Mouse (Mus musculus): ENCODE data around the gene Becn1. TPM values are rescaled to one million over a fixed set of nuclear protein-coding genes. Genes with fewer than 3 reads are reported as not detected.
"Not testable (repeated sequence)": the region's sequence is repeated elsewhere in the genome, so short reads cannot be mapped to it uniquely, and the experiment has no call there.

Gene Becn1
- polyA plus RNA-seq, 1 experiment from 2014 or later, result 156 TPM

DNA sequence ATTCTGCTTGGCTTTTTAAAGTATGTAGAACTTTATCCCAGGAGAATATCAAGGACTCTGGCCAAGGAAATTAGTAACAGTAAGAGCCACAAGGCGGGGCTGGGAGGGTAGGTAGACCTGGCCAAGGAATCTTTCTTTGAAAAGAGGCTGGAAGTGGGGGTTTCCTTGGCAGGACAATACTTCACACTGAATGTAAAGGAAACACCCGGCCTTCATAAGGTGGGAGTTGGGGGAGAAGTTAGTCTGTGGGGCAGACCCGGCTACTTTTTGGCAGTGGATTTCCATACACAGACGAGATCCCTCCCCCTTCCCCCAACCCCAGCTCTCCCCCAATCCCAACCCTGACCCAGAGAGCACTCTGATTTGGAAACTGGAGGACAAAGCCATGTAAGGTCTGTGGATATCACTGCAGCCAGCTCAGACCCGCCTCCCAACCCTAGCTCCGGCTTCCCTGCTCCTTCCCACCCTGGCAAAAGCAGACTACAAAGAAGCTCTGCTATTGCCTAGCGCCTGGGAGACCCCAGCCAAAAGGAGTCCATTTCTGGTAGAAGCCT, 28.4 kb upstream of the Becn1 start, which contains the start of gene Aoc3:
Gene Aoc3 (plus strand): TSS at position 235 of the 554 bp plus-strand sequence.
- 55% methylated on average over 7 of the region's 7 CpGs for WGBS
- peak; percentile 51 for DNase-seq (ENCODE audit: low spot score)
- Histone ChIP-seq H3K4me2 (ENCODE audit: low read length) (peak within 1 kb of the TSS; percentile 21; the same call in 1 of the 2 replicates), H3K9ac (ENCODE audit: low read depth, low read length) (no peak within 1 kb of the TSS), H3K9me3 (replicated peaks; ENCODE audit: low read length) (no peaks in the 10 kb centered on the region), H3K36me3 (ENCODE audit: insufficient read depth, low read length) (no peaks in the 10 kb centered on the region), H3K27ac (peak within 1 kb of the TSS; percentile 48; the same call in 1 of the 2 replicates), H3K4me1 (replicated peaks; ENCODE audit: insufficient read depth, low read length) (0 out of 2 replicates have a peak, but pooled peaks cover 3% of the 10 kb centered on the region), H3K27me3 (ENCODE audit: insufficient read depth, low read length) (no peaks in the 10 kb centered on the region), H3K4me3 (replicated peaks; ENCODE audit: low read depth, low read length) (no peak within 1 kb of the TSS)
- TF ChIP-seq CTCF (IDR thresholded peaks at IDR 0.05; ENCODE audit: low read depth), result no peak
- no peak for ATAC-seq (replicated peaks; ENCODE audit: low FRiP score, low read depth)

GRCm38 (mm10) chr11:101328941-101329635, 27.0 kb upstream of the Becn1 start:
- ATAC-seq (replicated peaks; ENCODE audit: low FRiP score, low read depth) (no peak), DNase-seq (ENCODE audit: low spot score) (no peak)
- Histone ChIP-seq H3K27me3 (ENCODE audit: insufficient read depth, low read length) (no peaks in the 10 kb centered on the region), H3K4me2 (ENCODE audit: low read length) (no peak overlapping the region), H3K36me3 (ENCODE audit: insufficient read depth, low read length) (peaks cover 5% of the 10 kb centered on the region; the same call in 1 of the 2 replicates), H3K9me3 (replicated peaks; ENCODE audit: low read length) (no peaks in the 10 kb centered on the region), H3K4me3 (replicated peaks; ENCODE audit: low read depth, low read length) (no peak overlapping the region), H3K27ac (no peak overlapping the region), H3K9ac (ENCODE audit: low read depth, low read length) (no peak overlapping the region), H3K4me1 (replicated peaks; ENCODE audit: insufficient read depth, low read length) (0 out of 2 replicates have a peak, but pooled peaks cover 3% of the 10 kb centered on the region)
- TF ChIP-seq CTCF (IDR thresholded peaks at IDR 0.05; ENCODE audit: low read depth), result no peak
- 84% methylated on average over 6 of the region's 6 CpGs for WGBS

DNA sequence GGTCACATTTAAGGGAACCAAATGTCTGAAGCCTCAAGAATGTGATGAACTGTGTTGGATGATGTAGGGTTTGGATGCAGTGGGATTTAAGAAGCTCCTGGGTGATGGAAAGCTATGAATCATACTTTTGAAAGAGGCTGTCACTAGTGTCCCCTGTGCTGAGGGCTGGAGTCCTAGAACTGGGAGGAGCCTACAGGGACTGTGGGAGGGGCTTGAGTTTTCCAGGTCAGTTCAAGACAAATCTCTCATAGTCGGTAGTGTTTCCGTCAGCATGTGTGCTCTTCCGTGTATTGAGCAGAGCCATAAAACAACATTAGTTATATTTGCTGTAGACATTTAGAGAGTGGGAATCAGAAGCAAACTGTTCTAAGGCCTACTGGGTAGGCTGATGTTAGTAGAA, 25.2 kb upstream of the Becn1 start:
- DNase-seq (ENCODE audit: low spot score), result no peak
- no peak for TF ChIP-seq CTCF (IDR thresholded peaks at IDR 0.05; ENCODE audit: low read depth)
- 40% methylated on average over 3 of the region's 3 CpGs for WGBS
- H3K36me3 ChIP-seq (ENCODE audit: insufficient read depth, low read length), result peaks cover 17% of the 10 kb centered on the region
- no peak overlapping the region for H3K4me2 ChIP-seq (ENCODE audit: low read length)
- H3K9me3 ChIP-seq (replicated peaks; ENCODE audit: low read length), result no peaks in the 10 kb centered on the region
- 0 out of 2 replicates have a peak, but pooled peaks cover 3% of the 10 kb centered on the region for H3K4me1 ChIP-seq (replicated peaks; ENCODE audit: insufficient read depth, low read length)
- no peak overlapping the region for H3K27ac ChIP-seq
- no peaks in the 10 kb centered on the region for H3K27me3 ChIP-seq (ENCODE audit: insufficient read depth, low read length)
- no peak for ATAC-seq (replicated peaks; ENCODE audit: low FRiP score, low read depth)
- H3K9ac ChIP-seq (ENCODE audit: low read depth, low read length), result no peak overlapping the region
- no peak overlapping the region for H3K4me3 ChIP-seq (replicated peaks; ENCODE audit: low read depth, low read length)

DNA sequence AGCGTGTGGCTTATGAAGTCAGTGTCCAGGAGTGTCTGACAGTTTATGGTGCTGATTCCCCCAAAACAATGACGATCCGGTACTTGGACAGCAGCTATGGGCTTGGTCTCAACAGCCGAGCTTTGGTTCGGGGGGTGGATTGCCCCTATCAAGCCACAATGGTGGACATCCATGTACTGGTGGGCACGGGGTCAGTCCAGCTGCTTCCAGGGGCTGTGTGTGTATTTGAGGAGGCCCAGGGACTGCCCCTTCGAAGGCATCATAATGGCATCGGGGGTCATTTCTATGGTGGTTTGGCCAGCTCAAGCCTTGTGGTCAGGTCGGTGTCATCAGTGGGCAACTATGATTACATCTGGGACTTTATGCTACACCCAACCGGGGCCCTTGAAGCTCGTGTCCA, 24.1 kb upstream of the Becn1 start:
- H3K36me3 ChIP-seq (ENCODE audit: insufficient read depth, low read length), result peaks cover 26% of the 10 kb centered on the region

GRCm38 (mm10) chr11:101325201-101325600, 23.1 kb upstream of the Becn1 start:
- not testable (repeated sequence) for H3K27me3 ChIP-seq (ENCODE audit: insufficient read depth, low read length); H3K4me1 ChIP-seq (replicated peaks; ENCODE audit: insufficient read depth, low read length); H3K9ac ChIP-seq (ENCODE audit: low read depth, low read length); H3K4me3 ChIP-seq (replicated peaks; ENCODE audit: low read depth, low read length); H3K27ac ChIP-seq; H3K9me3 ChIP-seq (replicated peaks; ENCODE audit: low read length); DNase-seq (ENCODE audit: low spot score); H3K4me2 ChIP-seq (ENCODE audit: low read length)
- peaks cover 34% of the 10 kb centered on the region for H3K36me3 ChIP-seq (ENCODE audit: insufficient read depth, low read length)
- WGBS, result 90% methylated on average over 11 of the region's 11 CpGs
- ATAC-seq (replicated peaks; ENCODE audit: low FRiP score, low read depth), result 0 out of 2 replicates have a peak, but pooled peaks have one; percentile 11

More for the DNA sequence above, 24.1 kb upstream of the Becn1 start:
- H3K9ac ChIP-seq (ENCODE audit: low read depth, low read length), result no peak overlapping the region
- no peak for DNase-seq (ENCODE audit: low spot score)
- no peak for ATAC-seq (replicated peaks; ENCODE audit: low FRiP score, low read depth)
- 87% methylated on average over 11 of the region's 11 CpGs for WGBS
- H3K4me2 ChIP-seq (ENCODE audit: low read length), result no peak overlapping the region
- H3K27ac ChIP-seq, result no peak overlapping the region
- 0 out of 2 replicates have a peak, but pooled peaks cover 3% of the 10 kb centered on the region for H3K4me1 ChIP-seq (replicated peaks; ENCODE audit: insufficient read depth, low read length)
- no peak overlapping the region for H3K4me3 ChIP-seq (replicated peaks; ENCODE audit: low read depth, low read length)
- no peaks in the 10 kb centered on the region for H3K9me3 ChIP-seq (replicated peaks; ENCODE audit: low read length)
- TF ChIP-seq CTCF (IDR thresholded peaks at IDR 0.05; ENCODE audit: low read depth), result no peak
- no peaks in the 10 kb centered on the region for H3K27me3 ChIP-seq (ENCODE audit: insufficient read depth, low read length)

- no peaks in the 10 kb centered on the region for H3K27me3 ChIP-seq (ENCODE audit: insufficient read depth, low read length)
- ATAC-seq (replicated peaks; ENCODE audit: low FRiP score, low read depth) (no peak), DNase-seq (ENCODE audit: low spot score) (no peak)
- H3K4me3 ChIP-seq (replicated peaks; ENCODE audit: low read depth, low read length), result no peak within 1 kb of the TSS
- peaks cover 39% of the 10 kb centered on the region for H3K36me3 ChIP-seq (ENCODE audit: insufficient read depth, low read length)
- H3K4me2 ChIP-seq (ENCODE audit: low read length), result no peak within 1 kb of the TSS
- H3K9me3 ChIP-seq (replicated peaks; ENCODE audit: low read length), result no peaks in the 10 kb centered on the region
- no peak for TF ChIP-seq CTCF (IDR thresholded peaks at IDR 0.05; ENCODE audit: low read depth)
- no peaks in the 10 kb centered on the region for H3K4me1 ChIP-seq (replicated peaks; ENCODE audit: insufficient read depth, low read length)
- H3K9ac ChIP-seq (ENCODE audit: low read depth, low read length), result no peak within 1 kb of the TSS
- no peak within 1 kb of the TSS for H3K27ac ChIP-seq
- WGBS, result 77% methylated on average over 5 of the region's 5 CpGs
These were observed 22.7 kb upstream of the Becn1 start, which contains the start of gene Aoc2 for GRCm38 (mm10) chr11:101324763-101325162. Aoc2 (plus strand) TSS chr11:101325063.
